Mouse (Mus musculus): ENCODE measurements around the gene Pde1c. TPM values are rescaled to one million over a fixed set of nuclear protein-coding genes. Genes with fewer than 3 reads are reported as not detected.

Gene Pde1c
- total RNA-seq, 2 experiments from 2014 or later = 3.1 to 3.5 TPM

DNA sequence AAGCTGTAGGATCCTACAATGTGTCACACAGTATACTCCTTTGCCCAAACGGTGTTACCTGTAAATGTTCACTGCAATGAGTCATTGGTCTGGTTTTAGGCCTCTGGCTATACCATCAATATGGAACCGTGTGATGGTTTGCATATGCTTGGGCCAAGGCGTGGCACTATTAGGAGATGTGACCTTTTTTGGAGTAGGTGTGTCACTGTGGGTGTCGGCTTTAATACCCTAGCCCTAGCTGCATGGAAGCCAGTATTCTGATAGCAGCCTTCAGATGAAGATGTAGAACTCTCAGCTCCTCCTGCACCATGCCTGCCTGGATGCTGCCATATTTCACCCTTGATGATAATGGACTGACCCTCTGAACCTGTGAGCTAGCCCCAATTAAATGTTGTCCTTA lies 304.4 kb downstream of the Pde1c start:
- H3K27ac ChIP-seq = no peak overlapping the region
- TF ChIP-seq CTCF (conservative IDR thresholded peaks at IDR 0.05) = no peak
- H3K4me3 ChIP-seq = no peak overlapping the region
- no peak for DNase-seq (ENCODE audit: low spot score in 2 of 2)

DNA sequence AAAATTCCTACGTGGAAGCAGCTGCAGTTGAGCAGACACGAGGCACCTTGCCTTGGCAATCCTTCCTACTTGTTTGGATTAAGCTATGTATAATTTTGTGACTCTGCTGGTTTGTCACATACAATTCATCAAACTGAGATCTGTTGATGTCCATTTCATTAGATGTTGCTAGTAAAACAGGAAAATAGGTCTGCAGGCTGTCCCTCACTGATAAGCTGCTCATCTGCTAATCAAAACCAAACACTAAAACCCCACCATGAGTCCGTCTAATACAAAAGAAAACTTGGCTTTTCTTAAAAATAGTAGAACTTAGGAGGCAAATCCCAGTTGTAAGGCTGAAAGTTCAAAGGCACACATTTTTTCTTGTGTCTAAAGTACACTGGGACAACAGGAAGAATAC lies 308.8 kb downstream of the Pde1c start:
- no peak for TF ChIP-seq CTCF (conservative IDR thresholded peaks at IDR 0.05)
- no peak for DNase-seq (ENCODE audit: low spot score in 2 of 2)
- H3K4me3 ChIP-seq = no peak overlapping the region
- no peak overlapping the region for H3K27ac ChIP-seq

DNA sequence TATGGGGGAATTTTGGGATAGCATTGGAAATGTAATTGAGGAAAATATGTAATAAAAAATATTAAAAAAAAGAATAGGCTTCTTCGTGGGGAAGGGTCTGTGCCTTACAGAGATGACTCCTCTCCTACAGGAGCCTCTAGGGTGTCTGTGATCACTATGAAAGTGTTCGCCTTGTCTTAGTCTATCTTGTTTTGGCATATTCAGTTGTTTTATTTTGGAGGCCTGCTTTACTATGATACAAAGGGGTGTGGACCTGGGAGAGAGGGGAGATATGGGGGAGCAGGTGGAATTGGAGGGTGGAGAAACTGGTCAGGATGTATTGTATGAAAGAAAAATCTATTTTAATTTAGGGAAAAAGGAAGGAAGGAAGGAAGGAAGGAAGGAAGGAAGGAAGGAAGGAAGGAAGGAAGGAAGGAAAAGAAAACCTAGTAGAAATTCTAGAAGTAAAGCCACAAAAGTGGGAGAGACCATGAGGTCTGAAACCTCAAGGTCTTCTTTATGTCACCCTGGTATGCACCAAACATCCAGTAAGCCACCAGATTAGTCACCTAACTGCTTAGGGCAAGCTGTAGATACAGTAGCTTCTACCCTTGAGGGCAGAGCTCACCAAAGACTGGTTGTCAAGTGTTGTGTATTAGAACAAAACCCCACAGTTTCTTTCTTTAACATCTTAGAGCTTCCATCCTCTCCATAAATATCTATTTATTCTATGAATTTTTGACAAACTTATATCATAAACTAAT lies 311.2 kb downstream of the Pde1c start:
- no peak overlapping the region for H3K27ac ChIP-seq
- DNase-seq (ENCODE audit: low spot score in 2 of 2) = no peak
- no peak for TF ChIP-seq CTCF (conservative IDR thresholded peaks at IDR 0.05)

DNA sequence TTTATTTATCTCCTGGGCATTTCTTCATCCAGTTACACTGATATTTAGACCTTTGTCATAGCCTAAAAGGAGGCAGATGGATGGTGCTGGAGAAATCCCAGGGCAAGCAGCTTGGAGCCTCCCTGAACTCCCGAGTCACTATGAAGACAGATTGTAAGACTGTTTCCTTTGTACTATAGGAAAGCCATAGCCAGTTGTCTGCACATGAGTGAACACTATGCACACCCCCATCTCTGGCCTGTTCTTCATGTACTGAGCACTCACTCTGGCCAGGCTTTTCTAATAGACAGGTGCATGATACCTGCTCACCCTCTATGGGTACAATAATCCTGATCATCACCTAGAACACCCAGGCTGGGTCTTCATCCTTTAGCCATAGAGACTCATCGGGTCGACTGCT lies 318.8 kb downstream of the Pde1c start:
- no peak for TF ChIP-seq CTCF (conservative IDR thresholded peaks at IDR 0.05)
- DNase-seq (ENCODE audit: low spot score in 2 of 2) = no peak
- no peak overlapping the region for H3K27ac ChIP-seq
- H3K4me3 ChIP-seq = no peak overlapping the region

More for the DNA sequence above, 311.2 kb downstream of the Pde1c start:
- no peak overlapping the region for H3K4me3 ChIP-seq

DNA sequence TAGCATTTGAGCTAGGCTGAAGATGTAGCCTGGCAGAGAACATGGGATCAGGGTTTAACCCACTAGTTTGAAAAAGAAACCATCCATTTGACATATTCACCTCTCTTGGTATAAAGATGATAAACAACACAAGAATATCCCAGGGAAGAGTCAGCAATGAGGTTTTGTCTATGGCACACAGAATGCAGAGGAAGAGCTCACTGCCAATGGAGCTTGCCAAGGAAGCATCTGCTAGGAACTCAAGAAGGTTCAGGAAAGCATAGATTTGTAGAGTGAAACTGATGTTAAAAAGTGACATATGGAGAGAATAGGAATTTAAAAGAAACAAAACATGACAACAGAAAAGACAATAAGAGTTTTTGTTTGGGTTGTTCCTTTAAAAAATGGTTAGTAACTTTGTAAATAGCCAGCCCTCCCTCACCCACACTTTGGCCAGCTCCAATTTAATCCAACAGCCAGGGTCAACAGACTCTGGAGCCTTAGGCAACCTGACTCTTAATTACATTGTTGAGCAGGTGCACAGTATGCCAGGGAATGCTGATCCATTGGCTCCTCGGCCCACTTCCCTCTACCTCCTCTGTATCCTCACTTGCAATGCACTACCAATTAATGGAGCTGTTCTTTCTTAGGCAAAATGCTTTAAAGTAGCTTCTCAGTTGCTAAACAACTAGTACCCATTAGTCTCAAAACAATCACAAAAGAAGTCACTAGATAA lies 377.3 kb downstream of the Pde1c start:
- no peak for TF ChIP-seq CTCF (conservative IDR thresholded peaks at IDR 0.05)
- H3K27ac ChIP-seq = no peak overlapping the region
- H3K4me3 ChIP-seq = no peak overlapping the region
- DNase-seq (ENCODE audit: low spot score in 2 of 2) = no peak

DNA sequence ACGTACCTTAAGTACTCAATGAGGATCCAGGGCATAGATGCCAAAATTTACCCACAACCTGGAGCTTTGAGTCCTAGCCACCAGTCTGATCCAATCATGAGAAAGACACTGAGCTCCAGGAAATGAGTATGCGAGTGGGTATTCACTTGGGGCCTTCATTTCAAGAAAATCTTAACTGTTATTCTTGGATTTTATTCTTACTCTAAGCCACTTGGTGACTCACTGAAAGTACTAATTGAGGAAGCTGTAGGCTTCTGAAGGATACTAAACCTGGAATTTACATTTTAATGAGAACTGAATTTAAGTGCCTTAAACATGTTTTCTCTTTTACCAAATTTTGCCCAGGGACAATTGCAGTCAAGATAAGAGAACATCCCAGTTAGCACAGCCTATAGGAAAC lies 392.4 kb downstream of the Pde1c start:
- no peak for TF ChIP-seq CTCF (conservative IDR thresholded peaks at IDR 0.05)
- Histone ChIP-seq H3K27ac (no peak overlapping the region), H3K4me3 (no peak overlapping the region)
- no peak for DNase-seq (ENCODE audit: low spot score in 2 of 2)

DNA sequence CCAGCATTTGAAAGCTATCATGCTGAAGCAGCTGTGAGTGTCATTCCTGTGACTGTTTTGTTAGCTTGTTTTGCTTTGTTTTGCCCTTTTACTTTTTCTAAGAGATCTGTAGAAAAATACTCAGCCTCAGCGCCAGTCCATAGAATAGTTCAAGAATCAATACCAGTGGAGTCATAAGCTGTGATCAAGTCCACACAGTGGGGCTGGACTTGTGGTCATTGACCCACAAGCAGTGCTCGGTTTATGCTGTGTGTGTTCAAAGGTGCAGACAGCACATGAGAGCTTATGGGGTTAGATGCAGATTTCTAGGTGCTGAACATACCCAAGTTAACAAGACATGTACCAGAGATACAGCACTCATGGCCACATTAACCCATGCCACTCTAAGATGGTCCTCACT lies 396.7 kb downstream of the Pde1c start:
- Histone ChIP-seq H3K4me3 (no peak overlapping the region), H3K27ac (no peak overlapping the region)
- no peak for TF ChIP-seq CTCF (conservative IDR thresholded peaks at IDR 0.05)
- DNase-seq (ENCODE audit: low spot score in 2 of 2) = no peak

DNA sequence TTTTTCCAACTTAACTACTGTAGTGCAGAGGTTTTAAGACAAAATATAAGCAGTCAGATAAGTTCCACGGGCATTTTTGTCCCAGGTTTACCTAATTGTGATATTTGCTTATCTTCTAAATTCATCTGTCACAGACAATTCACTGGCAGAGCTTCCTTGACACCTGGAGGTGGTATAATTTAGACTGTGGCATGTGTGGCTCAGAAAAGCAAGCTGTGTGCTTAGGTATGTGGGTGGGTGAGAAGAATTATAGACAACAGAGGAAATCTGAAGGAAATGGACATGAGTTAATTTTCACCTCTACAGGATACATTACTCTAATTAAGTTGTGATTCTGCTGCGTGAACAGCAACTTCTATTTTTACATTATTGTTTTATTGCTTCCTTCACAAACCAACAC lies 400.2 kb downstream of the Pde1c start:
- peak in 1 of 2 experiments; percentile 14 for DNase-seq (ENCODE audit: low spot score in 2 of 2)

DNA sequence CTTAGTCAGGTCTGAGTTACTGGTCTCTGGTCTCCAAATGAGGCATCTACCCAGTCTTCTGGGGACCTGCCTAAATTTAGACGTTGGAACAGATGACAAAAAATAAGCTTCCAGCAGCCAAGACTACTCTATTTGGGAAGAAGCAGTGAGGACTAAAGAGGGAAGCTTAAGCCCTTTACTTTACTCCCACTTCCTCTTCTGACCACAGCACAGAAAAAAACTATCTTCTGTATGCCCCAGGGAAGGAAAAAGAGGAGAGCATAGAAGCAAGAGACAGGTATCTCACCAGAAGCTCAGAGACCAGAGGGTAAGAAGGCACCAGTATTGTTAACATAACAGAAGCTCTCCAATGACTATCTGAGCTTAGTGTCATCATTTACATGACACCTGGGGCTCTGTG lies 410.7 kb downstream of the Pde1c start:
- no peak for TF ChIP-seq CTCF (conservative IDR thresholded peaks at IDR 0.05)
- Histone ChIP-seq H3K27ac (no peak overlapping the region), H3K4me3 (no peak overlapping the region)
- no peak for DNase-seq (ENCODE audit: low spot score in 2 of 2)

More for the DNA sequence above, 400.2 kb downstream of the Pde1c start:
- H3K27ac ChIP-seq = no peak overlapping the region
- TF ChIP-seq CTCF (conservative IDR thresholded peaks at IDR 0.05) = no peak
- no peak overlapping the region for H3K4me3 ChIP-seq

DNA sequence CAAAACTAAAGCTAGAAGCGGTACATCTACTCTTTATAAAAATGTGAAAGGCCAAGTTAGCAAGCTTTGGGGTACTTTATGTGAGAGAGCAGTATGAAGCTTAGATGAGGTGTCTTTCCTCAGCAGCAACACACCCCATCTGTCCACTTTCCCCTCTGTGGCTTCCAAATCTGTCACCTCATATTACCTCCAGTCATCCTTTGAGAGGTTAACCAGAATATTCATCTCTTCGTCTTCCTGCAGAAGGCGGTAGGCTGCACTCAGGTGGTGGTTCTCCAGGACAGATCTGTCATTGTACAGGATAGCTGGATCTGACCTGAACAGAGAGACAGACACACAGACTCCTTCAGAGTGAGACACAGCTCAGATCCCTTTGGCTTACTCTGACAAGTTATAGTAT lies 412.1 kb downstream of the Pde1c start:
- Histone ChIP-seq H3K27ac (no peak overlapping the region), H3K4me3 (no peak overlapping the region)
- DNase-seq (ENCODE audit: low spot score in 2 of 2) = no peak
- no peak for TF ChIP-seq CTCF (conservative IDR thresholded peaks at IDR 0.05)

DNA sequence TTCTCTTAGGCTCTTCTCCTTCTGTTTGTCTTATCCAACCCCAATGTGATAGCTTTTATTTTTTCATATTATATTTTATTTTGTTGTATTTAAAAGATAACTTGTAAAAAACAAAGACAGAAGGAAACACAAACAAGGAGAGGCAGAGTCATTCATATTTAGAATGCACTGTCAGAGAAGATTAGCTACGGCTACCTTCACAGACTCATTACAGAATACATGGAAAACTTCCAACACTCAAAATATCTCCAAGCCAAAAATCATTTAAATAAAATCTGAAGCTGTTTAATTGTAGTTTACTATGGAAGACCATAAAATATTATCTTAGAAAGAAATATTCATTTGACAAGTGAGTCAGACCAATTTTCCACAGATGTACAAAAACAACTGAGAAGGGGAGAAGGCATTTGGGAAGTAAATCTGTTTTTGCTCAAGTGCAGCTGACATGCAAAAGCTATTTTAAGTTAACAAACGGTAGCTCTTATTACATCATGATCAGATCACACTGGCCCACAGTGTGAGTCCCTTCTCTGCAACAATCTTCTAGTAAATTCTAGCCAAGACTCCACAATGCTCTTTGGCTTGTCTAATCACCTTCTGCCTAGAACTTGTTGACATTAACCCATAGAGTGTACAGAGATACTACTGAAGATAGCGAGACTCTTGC lies 438.3 kb downstream of the Pde1c start:
- TF ChIP-seq CTCF (conservative IDR thresholded peaks at IDR 0.05) = no peak
- no peak overlapping the region for H3K4me3 ChIP-seq
- DNase-seq (ENCODE audit: low spot score in 2 of 2) = peak in 1 of 2 experiments; percentile 23
- no peak overlapping the region for H3K27ac ChIP-seq

DNA sequence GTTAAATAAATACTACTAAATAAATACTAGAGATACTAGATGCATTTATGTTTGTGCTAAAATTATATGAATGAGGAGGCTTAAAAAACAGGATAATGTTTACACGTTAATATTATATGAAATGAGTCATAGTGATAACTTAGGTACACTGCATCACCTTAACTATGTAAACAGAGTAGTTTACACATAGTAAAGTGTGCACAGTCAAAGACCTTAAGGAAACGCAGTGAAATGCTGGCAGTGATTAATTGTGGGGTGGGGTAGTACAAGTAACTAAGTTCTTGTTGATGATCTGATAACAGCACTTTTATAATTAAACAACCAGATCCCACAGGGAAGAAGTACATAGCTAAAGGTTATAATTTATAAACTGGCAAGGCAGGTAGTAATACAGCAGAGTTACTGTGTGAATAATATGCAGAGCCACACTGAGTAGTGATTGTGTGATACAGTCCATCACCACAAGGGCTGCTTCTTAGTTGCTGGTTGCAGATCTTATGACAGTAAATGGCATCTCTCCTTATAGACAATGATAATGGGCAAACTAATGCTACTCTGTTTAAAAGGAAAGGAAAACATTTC lies 469.3 kb downstream of the Pde1c start:
- Histone ChIP-seq H3K27ac (no peak overlapping the region), H3K4me3 (no peak overlapping the region)
- TF ChIP-seq CTCF (conservative IDR thresholded peaks at IDR 0.05) = 0 out of 2 replicates have a peak, but pooled peaks have one; percentile 8
- no peak for DNase-seq (ENCODE audit: low spot score in 2 of 2)

DNA sequence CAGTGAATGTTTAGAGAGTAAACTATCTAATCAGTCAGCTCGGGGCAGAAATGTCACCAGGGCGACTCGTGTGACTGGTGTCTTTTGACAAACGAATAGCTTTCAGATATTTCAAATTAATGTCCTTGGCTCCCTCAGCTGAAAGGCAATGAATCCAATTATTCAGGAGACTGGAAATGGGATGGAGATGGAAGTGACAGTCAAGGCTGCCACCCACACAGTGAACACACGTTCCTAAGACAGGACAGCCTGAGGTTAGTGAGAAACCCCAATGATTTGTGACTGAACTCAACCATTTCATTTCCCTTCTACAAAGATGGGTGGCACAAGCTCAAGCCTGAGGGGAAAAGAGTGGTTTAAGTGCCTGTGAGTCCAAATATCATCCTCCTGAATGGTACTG lies 470.5 kb downstream of the Pde1c start:
- TF ChIP-seq CTCF (conservative IDR thresholded peaks at IDR 0.05) = no peak
- DNase-seq (ENCODE audit: low spot score in 2 of 2) = no peak
- no peak overlapping the region for H3K4me3 ChIP-seq
- H3K27ac ChIP-seq = no peak overlapping the region

Data from layer of hippocampus, adult 2 months (tissue).